Comparison of ENCODE assay signal across 1 mouse cellular context in the genomic region with DNA sequence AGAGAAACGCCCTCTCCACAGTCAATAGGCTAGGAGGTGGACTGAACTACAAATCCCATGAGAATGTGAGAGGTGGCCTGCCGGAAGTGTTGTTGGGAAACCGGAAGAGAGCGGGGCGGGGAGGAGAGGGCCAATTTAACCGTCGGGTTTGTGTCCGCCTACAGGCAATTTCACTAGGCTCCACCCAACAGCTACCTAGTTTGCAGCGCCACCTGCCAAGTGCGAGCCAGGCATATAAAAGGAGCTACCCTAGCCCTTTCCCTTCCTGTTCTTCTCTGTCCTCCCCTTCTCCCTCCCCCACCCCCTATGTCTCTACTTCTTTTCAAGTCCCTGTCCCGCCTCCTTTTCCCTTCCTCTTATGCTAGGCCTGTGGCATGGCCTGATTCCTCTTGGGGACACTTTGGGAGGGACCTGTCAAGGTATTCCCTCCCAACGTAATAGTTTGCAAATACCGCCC.
TF ChIP-seq lines count a peak whose summit lies in the region.

No protein-coding gene starts in this region.

TF ChIP-seq in MEL, 35 proteins besides CTCF, POLR2A, EP300 and RAD21 (continued from another document):
- TF ChIP-seq MYB (IDR thresholded peaks at IDR 0.05; ENCODE audit: low read depth, low read length) = peak; percentile 37; the same call in 1 of the 2 replicates
- no peak for TF ChIP-seq TAL1 (IDR thresholded peaks at IDR 0.05; ENCODE audit: low read length)
